Comparison of ENCODE assay signal across 29 mouse cellular contexts in the genomic region with DNA sequence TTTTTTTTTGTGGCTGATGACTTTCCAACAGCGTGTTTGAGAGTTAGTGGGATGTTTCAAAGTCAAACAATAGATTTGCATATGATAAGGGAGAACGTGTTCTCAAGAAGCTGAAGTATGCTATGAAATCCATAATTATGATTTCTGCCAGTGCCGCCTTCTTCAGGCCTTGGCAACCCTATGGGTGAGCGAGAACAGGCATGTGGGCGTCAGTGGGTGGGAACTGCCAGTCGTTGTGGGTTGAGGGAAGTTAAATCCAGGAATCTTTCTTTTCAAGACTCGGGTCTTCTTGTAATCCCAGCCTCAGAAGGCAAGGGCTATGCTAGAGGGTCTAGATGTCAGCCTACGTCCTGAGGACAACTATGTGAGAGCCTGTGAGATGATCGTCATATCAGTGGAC.
DNase-seq lines count a peak whose midpoint lies in the region; TF ChIP-seq lines count a peak whose summit lies in the region.
"Had no signal": no experiment of that assay in that cellular context is flagged by ENCODE, and none has a peak within 500 bp of the region (broad histone marks: within the 10 kb centered on the region; RNA-seq: fewer than 3 reads in every experiment).

No protein-coding gene starts in this region.

- no peak overlapping the region for H3K4me3 ChIP-seq in left cerebral cortex, adult 2 months
- H3K4me3 ChIP-seq: embryonic facial prominence, embryonic 10.5 days; embryonic facial prominence, embryonic 13.5 days; erythroblast, embryonic 14.5 days; forebrain, embryonic 12.5 days; forebrain, embryonic 15.5 days; gastrocnemius, adult 2 months; heart, embryonic 12.5 days; heart, embryonic 15.5 days; hindbrain, embryonic 10.5 days; hindbrain, embryonic 13.5 days had no signal

- intact Hi-C loops in left cerebral cortex, adult 2 months (cut with DNase I), result loop anchor here (1.0 to 5.0 kb wide), 7 partner anchors 131 to 647 kb away; no protein-coding TSS in a partner anchor
- intact Hi-C loops in left cerebral cortex, postnatal 14 days (cut with DNase I), result loop anchor here (2.0 to 10.0 kb wide), 3 partner anchors 343 to 801 kb away; no protein-coding TSS in a partner anchor

- peak overlapping the region; percentile 98; the same call in 1 of the 2 replicates for H3K27ac ChIP-seq in left cerebral cortex, adult 2 months
- H3K27ac ChIP-seq: embryonic facial prominence, embryonic 10.5 days; embryonic facial prominence, embryonic 13.5 days; forebrain, embryonic 12.5 days; forebrain, embryonic 15.5 days; gastrocnemius, adult 2 months; heart, embryonic 15.5 days; hindbrain, embryonic 10.5 days had no signal

- no peak for TF ChIP-seq CTCF in left cerebral cortex, adult 2 months (IDR thresholded peaks at IDR 0.05)

- peak; percentile 43 to 50 for DNase-seq in frontal cortex, postnatal 36 days (ENCODE audit: low spot score in 2 of 2)
- DNase-seq in frontal cortex, postnatal 10 days (ENCODE audit: low spot score in 2 of 2), result no peak
- DNase-seq in left cerebral cortex, adult 2 months (ENCODE audit: extremely low spot score in 1 of 2, low spot score in 2 of 2), result peak; percentile 29 to 33
- DNase-seq in left cerebral cortex, postnatal 14 days (ENCODE audit: low spot score in 2 of 2), result no peak
- peak; percentile 32 to 54 for DNase-seq in right cerebral cortex, postnatal 36 days (ENCODE audit: low spot score in 2 of 2)
- DNase-seq in right cerebral cortex, postnatal 4 days, result no peak
- no peak for DNase-seq in gastrocnemius, adult 18-20 months (ENCODE audit: low spot score)
- DNase-seq: adrenal gland, postnatal 10 days; adrenal gland, postnatal 36 days; B cell, adult 2 months; cerebellum, adult 11 months; cerebellum, adult 2 months; cerebellum, adult 9-11 months; cerebellum, postnatal 25 days; embryo, embryonic 11 days; gastrocnemius, adult 2 months; gastrocnemius, postnatal 14 days; heart, adult 18-20 months; heart, postnatal 10 days; heart, postnatal 36 days had no signal

Comparison
In these comparisons a context has a peak if more than half of its experiments do, and no peak if none do; other contexts are left out.
1. DNase-seq: peak in frontal cortex, postnatal 36 days (2 of 2), left cerebral cortex, adult 2 months (2 of 2) and right cerebral cortex, postnatal 36 days (2 of 2); none in frontal cortex, postnatal 10 days (0 of 2), left cerebral cortex, postnatal 14 days (0 of 2), right cerebral cortex, postnatal 4 days (single experiment) and gastrocnemius, adult 18-20 months (single experiment).